Mouse (Mus musculus) embryonic stem cell, embryonic (primary cell): ENCODE measurements around the gene Atl1.

Source experiments
- CTCF ChIA-PET, 4 experiments: fragments of 300-600 bp in 2 of 4; fragments of 350-600 bp in 2 of 4; sonication (Branson Sonifier 250); formaldehyde crosslinking; loops; one replicate each; lab custom pipeline; 2022; ENCODE audit warnings: inconsistent platforms in 2 of 4; lab: Charles Lee
- POLR2A ChIA-PET, 4 experiments: fragments of 300-600 bp in 2 of 4; fragments of 350-600 bp in 2 of 4; sonication (Branson Sonifier 250); formaldehyde crosslinking; loops; one replicate each; lab custom pipeline; 2022; ENCODE audit warnings: antibody characterized with exemption in 4 of 4, inconsistent platforms in 1 of 4; lab: Charles Lee

Atl1 gene

DNA sequence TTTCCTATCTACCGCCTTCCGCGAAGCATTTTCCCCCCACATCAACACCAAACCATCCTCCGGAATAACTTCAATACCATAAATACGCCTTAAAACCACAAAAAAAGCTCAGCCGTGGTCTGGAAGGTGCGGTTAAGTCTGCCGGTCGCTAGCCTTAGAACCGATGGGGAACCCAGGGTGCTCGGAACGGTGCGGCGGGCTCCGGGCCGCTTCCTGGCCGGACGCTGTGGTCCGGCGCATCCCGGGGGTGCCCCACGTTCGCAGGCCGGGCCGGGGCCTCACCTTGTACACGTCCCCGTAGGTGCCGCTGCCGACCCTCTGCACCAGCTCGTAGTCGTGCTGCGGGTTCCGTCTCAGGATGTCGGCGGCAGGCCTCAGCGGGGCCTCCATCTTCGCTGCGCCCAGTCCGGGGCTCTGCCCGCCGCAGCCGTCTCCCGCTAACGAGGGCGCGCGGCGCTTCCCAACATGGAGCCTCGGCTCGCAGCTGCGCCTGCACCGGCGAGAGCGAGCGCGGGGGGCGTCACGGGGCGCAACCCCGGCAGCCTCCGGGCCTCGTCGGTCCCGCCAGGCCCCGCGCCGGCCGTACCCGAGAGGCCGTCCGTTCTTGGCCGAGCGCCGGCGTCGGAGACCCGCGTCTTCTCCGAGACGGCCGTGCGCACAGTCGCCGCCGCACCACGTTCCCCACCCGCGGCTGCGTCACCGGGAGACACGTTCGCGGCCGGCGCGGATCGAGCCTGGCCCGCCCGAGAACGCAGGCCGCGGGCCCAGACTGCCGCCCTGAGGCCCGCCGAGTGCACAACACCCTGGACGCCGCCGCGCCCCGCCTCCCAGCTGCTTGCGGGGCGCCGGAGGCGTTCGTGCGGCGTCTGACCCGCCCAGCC lies at the start of gene Atl1, which contains the start of gene Map4k5:
Gene Atl1, plus strand, starts transcription at position 244 of the 881 bp plus-strand sequence.
Gene Map4k5, minus strand, starts transcription at position 830 of the 881 bp plus-strand sequence.
- POLR2A ChIA-PET: interaction anchor here (0.5 to 2.5 kb wide), 29 partner anchors 8 to 664 kb away, joined by 3 to 13 read pairs (median 4); partner anchors contain the start of genes Atp5s (in 3 of the 4), L2hgdh (in 2 of the 4) and Pole2 (in 1 of the 4)
- CTCF ChIA-PET: interaction anchor here in 3 of 4 experiments (0.7 to 2.3 kb wide), 9 partner anchors 15 to 341 kb away, joined by 3 to 23 read pairs (median 5); no protein-coding TSS in a partner anchor

DNA sequence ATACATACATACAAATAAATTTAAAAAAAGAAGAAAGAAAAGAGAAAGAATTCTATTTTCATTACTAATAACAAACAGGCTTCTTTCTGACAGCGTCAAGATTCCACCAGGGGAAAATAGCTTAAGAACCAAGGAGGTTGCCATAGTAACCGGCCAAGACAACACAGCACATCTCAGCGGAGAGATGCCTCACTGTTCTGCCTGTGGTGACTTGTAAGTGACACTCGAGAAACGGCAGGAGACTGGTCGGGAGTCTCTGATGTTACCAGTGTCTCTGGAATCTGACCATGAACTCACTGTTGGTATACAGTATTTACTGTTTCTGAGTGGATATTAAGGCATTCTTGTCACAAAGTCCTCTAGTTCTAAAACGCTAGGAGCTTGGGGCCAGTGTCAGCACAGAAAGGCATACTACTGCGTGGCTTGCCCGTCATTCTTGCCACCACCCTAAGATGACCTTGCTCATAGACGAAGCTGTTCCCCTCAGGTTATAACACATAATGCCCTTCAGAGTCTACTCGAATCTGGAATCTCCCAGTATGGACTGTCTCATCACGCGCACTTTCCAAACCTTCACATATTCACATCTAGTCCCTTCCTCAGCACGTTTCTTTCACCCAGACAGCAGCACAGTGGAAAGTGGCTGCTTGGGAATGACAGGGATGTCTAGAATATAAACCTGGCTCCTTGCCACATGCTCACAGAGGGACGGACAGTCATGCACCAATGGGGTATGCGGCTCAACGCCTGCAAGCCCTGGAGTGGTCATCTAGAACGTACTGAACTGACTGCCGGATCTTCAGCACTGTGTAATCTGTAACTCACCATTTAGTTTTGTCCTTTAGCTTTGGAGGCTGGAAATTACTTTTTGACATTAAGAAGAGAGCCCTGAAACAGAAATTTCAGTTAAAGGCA lies 48.6 kb upstream of the Atl1 start:
- ChIA-PET CTCF (interaction anchor here in 1 of 4 experiments (0.6 kb wide), 1 partner anchor 385 kb away, joined by 4 read pairs; no protein-coding TSS in a partner anchor), POLR2A (interaction anchor here in 2 of 4 experiments (0.6 to 2.2 kb wide), 2 partner anchors 9 to 49 kb away, joined by 3 to 6 read pairs; partner anchors contain the start of gene Map4k5 (in 1 of the 2))

DNA sequence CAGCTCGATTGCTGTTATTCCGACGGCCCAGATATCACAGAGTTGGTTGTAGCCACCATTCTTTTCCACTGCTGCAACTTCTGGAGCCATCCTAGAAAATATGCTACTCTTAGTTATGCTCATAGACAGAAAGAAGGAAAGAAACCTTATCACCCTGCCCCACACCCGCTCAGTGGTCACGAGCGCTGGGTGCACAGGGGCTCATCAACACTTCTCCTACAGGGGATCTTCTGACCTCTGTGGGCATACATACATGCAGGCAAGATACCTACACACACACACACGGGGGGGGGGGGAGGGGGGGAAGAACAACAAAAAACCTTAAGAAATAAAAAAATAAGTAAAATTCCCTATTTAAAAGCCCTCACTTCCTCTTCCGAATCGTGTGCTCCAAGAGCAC lies 46.7 kb upstream of the Atl1 start:
- ChIA-PET CTCF (no interaction called here), POLR2A (no interaction called here)

- CTCF ChIA-PET: no interaction called here
These were observed 45.9 kb upstream of the Atl1 start for GRCm38 (mm10) chr12:69846499-69846898.

GRCm38 (mm10) chr12:69848083-69848878 lies 44.1 kb upstream of the Atl1 start:
- POLR2A ChIA-PET: interaction anchor here in 1 of 4 experiments (1.2 to 2.2 kb wide), 3 partner anchors 16 to 19 kb away, joined by 3 to 11 read pairs (median 3); no protein-coding TSS in a partner anchor
- CTCF ChIA-PET: no interaction called here

More at GRCm38 (mm10) chr12:69846499-69846898, 45.9 kb upstream of the Atl1 start:
- POLR2A ChIA-PET: interaction anchor here in 1 of 4 experiments (1.2 kb wide), 1 partner anchor 8 kb away, joined by 3 read pairs; no protein-coding TSS in a partner anchor

- ChIA-PET POLR2A (interaction anchor here in 3 of 4 experiments (0.8 to 1.9 kb wide), 5 partner anchors 18 to 40 kb away, joined by 3 to 5 read pairs (median 4); partner anchors contain the start of genes Atl1 (in 1 of the 3) and Map4k5 (in 1 of the 3)), CTCF (no interaction called here)
These were observed 40.1 kb upstream of the Atl1 start for GRCm38 (mm10) chr12:69852288-69852687.

- POLR2A ChIA-PET: interaction anchor here in 3 of 4 experiments (1.0 to 1.9 kb wide), 6 partner anchors 9 to 39 kb away, joined by 3 to 5 read pairs (median 4); partner anchors contain the start of genes Atl1 (in 1 of the 3) and Map4k5 (in 1 of the 3)
- CTCF ChIA-PET: interaction anchor here in 2 of 4 experiments (0.6 kb wide), 2 partner anchors 26 to 115 kb away, joined by 3 to 4 read pairs; no protein-coding TSS in a partner anchor
These were observed 39.0 kb upstream of the Atl1 start for GRCm38 (mm10) chr12:69853387-69853786.

GRCm38 (mm10) chr12:69853942-69854341 lies 38.5 kb upstream of the Atl1 start:
- ChIA-PET POLR2A (interaction anchor here in 2 of 4 experiments (1.0 to 1.9 kb wide), 4 partner anchors 9 to 39 kb away, joined by 3 to 5 read pairs (median 4); no protein-coding TSS in a partner anchor), CTCF (no interaction called here)

DNA sequence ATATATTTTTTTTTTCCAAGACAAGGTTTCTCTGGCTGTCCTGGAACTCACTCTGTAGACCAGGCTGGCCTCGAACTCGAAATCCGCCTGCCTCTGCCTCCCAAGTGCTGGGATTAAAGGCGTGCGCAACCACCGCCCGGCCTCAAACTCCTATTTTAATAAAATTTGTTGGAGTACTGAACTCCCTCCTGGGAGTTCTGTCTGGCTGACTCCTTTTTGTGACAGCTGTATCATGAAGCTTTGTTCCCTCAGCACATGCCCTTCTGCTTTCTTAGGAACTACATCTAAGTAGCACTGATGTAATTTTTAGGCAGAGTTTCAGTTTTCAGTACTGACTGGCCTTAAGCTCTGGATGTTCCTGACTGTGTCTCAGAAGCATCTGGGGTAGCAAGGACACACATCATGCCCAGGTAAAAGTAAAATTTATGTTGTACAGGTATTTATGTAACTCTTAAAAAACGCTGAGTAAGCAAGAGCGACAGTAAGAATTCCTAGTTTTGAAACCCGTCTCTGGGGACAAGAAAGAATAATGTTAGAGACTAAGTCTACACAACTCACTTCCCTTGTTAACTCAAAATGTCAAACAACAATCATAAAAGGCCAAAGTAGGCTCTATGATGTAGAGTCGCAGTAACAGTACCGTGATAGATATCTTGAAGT lies 36.6 kb upstream of the Atl1 start:
- ChIA-PET CTCF (no interaction called here), POLR2A (interaction anchor here in 1 of 4 experiments (1.0 kb wide), 1 partner anchor 25 kb away, joined by 3 read pairs; no protein-coding TSS in a partner anchor)

- POLR2A ChIA-PET: interaction anchor here in 1 of 4 experiments (1.0 kb wide), 1 partner anchor 25 kb away, joined by 3 read pairs; no protein-coding TSS in a partner anchor
- CTCF ChIA-PET: no interaction called here
These were observed 36.0 kb upstream of the Atl1 start for GRCm38 (mm10) chr12:69856398-69856797.

GRCm38 (mm10) chr12:69857597-69857996 lies 34.8 kb upstream of the Atl1 start:
- ChIA-PET POLR2A (no interaction called here), CTCF (interaction anchor here in 1 of 4 experiments (0.8 kb wide), 1 partner anchor 36 kb away, joined by 3 read pairs; the partner anchor contains the start of gene Map4k5)

DNA sequence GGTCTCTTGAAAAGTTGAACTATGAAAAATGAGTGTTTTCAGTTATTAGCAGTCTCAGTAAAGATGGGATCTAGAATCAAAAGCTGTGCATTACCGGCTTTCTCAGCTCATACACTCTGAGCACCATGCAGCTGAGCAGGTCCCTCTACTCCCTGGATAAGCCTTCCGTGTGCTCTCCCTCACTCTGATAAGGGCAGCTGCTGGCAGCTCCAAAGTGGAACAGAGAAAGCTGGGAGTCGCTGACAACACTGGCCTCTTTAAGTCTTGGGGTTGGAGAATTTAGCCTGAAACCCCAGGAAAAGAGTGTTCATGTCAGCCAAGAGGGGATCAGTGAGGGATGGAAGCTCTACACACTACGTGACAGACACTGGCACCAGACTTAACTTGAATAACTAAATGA lies 33.6 kb upstream of the Atl1 start:
- ChIA-PET CTCF (no interaction called here), POLR2A (no interaction called here)

GRCm38 (mm10) chr12:69863505-69863904 lies 28.9 kb upstream of the Atl1 start:
- POLR2A ChIA-PET: interaction anchor here in 2 of 4 experiments (1.2 to 3.5 kb wide), 2 partner anchors 12 to 15 kb away, joined by 3 to 11 read pairs; no protein-coding TSS in a partner anchor
- CTCF ChIA-PET: no interaction called here

- ChIA-PET POLR2A (interaction anchor here in 2 of 4 experiments (1.1 to 3.5 kb wide), 2 partner anchors 15 kb away, joined by 3 to 11 read pairs; no protein-coding TSS in a partner anchor), CTCF (interaction anchor here in 1 of 4 experiments (0.7 kb wide), 1 partner anchor 10 kb away, joined by 3 read pairs; no protein-coding TSS in a partner anchor)
These were observed 28.2 kb upstream of the Atl1 start for GRCm38 (mm10) chr12:69864164-69864692.

DNA sequence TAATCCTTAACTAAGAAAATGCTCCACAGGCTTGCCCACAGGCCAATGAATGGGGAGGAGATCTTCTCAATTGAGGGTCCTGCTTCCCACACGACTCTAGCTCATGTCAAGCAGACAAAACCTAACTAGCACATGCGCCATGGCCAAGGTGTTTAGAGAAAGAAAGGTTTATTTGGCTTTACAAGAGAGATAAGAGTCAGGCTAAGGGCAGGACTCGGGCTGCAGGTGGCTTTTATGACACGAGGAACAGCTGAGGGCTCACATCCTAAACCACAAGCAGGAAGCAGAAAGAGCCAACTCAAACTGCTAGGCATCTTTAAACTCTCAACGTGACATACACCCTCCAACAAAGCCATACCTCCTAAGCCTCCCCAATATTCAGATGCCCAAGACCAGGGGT lies 25.1 kb upstream of the Atl1 start:
- POLR2A ChIA-PET: interaction anchor here in 1 of 4 experiments (1.4 to 1.7 kb wide), 2 partner anchors 14 to 142 kb away, joined by 4 read pairs; no protein-coding TSS in a partner anchor
- CTCF ChIA-PET: no interaction called here

GRCm38 (mm10) chr12:69871632-69872031 lies 20.8 kb upstream of the Atl1 start:
- CTCF ChIA-PET: interaction anchor here in 1 of 4 experiments (0.5 kb wide), 1 partner anchor 150 kb away, joined by 7 read pairs; no protein-coding TSS in a partner anchor
- POLR2A ChIA-PET: interaction anchor here in 1 of 4 experiments (0.7 to 1.1 kb wide), 2 partner anchors 19 to 90 kb away, joined by 3 to 4 read pairs; no protein-coding TSS in a partner anchor
